Comparison of ENCODE assay signal across 13 mouse cellular contexts in the genomic region with DNA sequence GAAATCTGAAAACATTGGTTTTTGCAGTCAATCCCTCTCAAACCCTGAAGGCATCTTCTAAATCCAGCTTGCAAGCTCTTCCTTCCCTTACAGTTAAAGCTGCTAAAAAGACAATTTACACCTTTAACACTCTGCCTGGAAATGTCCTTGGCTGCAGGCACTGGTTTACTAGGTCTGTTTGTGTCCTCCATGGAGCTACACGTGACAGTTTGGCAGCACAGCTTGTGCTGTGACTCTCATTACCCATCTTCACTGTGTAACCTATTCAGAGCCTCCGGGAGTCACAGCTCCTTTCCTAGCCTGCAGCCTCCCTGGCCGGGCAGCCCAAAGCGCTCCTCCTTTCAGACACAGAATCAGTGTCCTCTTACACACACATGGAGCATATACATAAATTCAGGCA. TPM values are rescaled to one million over a fixed set of nuclear protein-coding genes. Genes with fewer than 3 reads are reported as not detected.
DNase-seq lines count a peak whose midpoint lies in the region.
"Had no signal": no experiment of that assay in that cellular context is flagged by ENCODE, and none has a peak within 500 bp of the region (broad histone marks: within the 10 kb centered on the region; RNA-seq: fewer than 3 reads in every experiment).

No protein-coding gene starts in this region.

- peak; percentile 38 for DNase-seq in gastrocnemius, adult 18-20 months (ENCODE audit: low spot score)
- no peak for DNase-seq in gastrocnemius, adult 8-10 months (ENCODE audit: low spot score in 2 of 2)
- DNase-seq in heart, postnatal 10 days = peak; percentile 15 to 21
- no peak for DNase-seq in heart, postnatal 25 days (ENCODE audit: low spot score)
- DNase-seq in layer of hippocampus, adult 11-12 months (ENCODE audit: low spot score) = peak; percentile 49
- DNase-seq in layer of hippocampus, postnatal 25 days (ENCODE audit: extremely low spot score in 1 of 2, low spot score in 1 of 2) = no peak
- peak; percentile 43 to 64 for DNase-seq in kidney, postnatal 36 days
- DNase-seq: adrenal gland, postnatal 25 days; forebrain, postnatal 0 days; gastrocnemius, postnatal 14 days; lung, postnatal 4 days; thymus, adult 18-20 months; thymus, postnatal 4 days had no signal

- intact Hi-C loops in heart, postnatal 10 days (cut with DNase I) = no loop called here
- intact Hi-C loops in heart, postnatal 25 days (cut with DNase I) = no loop called here

RNA-seq across cellular contexts. Expression of a gene that starts 8.5 kb away (rescaled TPM):
- total RNA-seq in gastrocnemius, adult 18-20 months (2021) = 1 to 10 TPM; 1.4 to 5.6 TPM
- total RNA-seq in gastrocnemius, adult 8-10 months (2022) = 1 to 10 TPM; 1.4 to 9.8 (median 5.4) TPM
- total RNA-seq in heart, postnatal 10 days (2021) = 1 to 10 TPM; 6.8 to 7.3 TPM
- 1 to 10 TPM; 5.3 to 5.4 TPM for total RNA-seq in heart, postnatal 25 days (2021)
- total RNA-seq in layer of hippocampus, postnatal 25 days (2021) = 100 to 1,000 TPM; 114 to 118 TPM

Comparison
In these comparisons a context has a peak if more than half of its experiments do, and no peak if none do; other contexts are left out.
1. DNase-seq: peak in gastrocnemius, adult 18-20 months (single experiment), heart, postnatal 10 days (2 of 2), layer of hippocampus, adult 11-12 months (single experiment) and kidney, postnatal 36 days (2 of 2); none in gastrocnemius, adult 8-10 months (0 of 2), heart, postnatal 25 days (single experiment) and layer of hippocampus, postnatal 25 days (0 of 2).
2. RNA of a gene that starts 8.5 kb away (total RNA-seq): 114 to 118 TPM in layer of hippocampus, postnatal 25 days; 1.4 to 9.8 TPM in gastrocnemius, adult 8-10 months, 6.8 to 7.3 TPM in heart, postnatal 10 days, 1.4 to 5.6 TPM in gastrocnemius, adult 18-20 months and 5.3 to 5.4 TPM in heart, postnatal 25 days; every median in the first group is over 10 times any median in the second.